Mouse (Mus musculus) CD4-positive helper T cell, adult 2 months (primary cell): Measurements from ENCODE around the gene Pmel.
"Not testable (repeated sequence)": the region's sequence is repeated elsewhere in the genome, so short reads cannot be mapped to it uniquely, and the experiment has no call there.

Source experiments
- DNase-seq: peaks from one replicate; pipeline ENCODE4 v3.0.0-alpha.2; 2012; ENCODE audit warnings: low read depth, missing footprints, low spot score

The Pmel gene

DNA sequence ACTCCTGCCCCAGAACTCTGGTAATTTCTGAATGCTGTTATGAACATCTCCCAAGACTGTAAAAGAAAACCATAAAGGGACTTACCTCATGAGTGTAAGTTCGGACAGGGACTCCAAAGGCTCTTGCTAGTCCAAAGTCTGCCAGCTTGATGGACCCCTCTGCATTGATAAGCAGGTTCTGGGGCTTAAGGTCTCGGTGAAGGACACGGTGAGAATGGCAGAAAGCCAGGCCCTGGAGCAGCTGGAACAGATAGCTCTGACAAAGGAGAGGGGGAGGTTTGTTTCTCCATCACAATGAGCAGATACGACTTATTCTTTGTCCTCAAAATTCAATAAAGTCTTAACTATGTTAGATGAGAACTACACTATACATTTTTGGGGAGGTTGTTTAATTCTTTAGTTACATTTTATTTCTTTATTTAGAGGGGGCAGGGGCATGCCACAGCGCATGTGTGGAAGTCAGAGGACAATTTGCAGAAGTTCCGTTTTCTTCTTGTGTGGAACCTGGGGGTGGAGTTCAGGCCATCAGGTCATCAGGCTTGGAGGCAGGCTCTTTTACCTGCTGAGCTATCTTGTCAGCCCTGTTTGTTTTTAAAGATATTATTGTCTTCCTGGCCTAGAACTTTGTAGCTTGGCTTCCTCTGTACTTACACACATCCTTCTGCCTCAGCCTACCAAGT lies 1.5 kb upstream of the Pmel start:
- no peak for DNase-seq

DNA sequence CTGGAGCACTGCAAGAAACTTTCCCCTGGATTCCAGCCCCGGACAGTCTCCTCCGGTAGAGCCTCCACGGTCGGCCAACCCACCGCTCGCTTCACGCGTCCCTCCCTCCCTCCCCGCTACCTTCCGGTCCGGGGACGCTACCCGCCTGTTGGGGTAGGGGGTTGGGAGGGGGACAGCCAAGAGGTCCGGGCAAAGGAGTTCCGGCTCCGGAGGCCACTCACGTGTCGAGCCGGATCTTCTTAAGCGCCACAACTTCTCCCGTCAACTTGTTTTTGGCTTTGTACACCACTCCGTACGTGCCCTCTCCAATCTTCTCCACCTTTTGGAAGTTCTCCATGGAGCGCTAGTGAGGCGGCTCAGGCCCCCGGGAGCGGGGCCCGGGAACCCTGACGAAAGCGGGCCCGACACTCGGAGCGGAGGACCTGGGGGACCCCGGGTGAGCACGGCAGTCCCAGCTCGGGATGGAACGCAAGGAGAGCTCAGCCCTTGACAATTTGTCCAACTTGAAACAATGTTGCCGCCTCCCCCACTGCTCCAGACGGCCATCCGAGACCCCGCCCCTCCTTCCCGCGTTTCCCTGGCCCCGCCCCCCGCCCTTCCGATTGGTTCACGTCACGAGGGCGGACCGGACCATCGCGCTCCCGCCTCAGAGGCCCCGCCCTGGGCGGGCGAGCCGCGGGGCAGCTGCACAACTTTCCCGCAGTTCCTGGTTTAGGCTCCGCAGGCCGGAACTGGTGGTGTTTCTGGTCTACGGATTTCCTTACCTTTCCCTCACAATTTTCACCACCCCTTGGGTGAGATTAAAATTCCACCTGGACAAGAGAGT lies 709 bp downstream of the Pmel start, which contains the start of gene Cdk2:
Gene Cdk2, minus strand, starts transcription at position 541 of the 826 bp plus-strand sequence.
- DNase-seq: peak; percentile 89

DNA sequence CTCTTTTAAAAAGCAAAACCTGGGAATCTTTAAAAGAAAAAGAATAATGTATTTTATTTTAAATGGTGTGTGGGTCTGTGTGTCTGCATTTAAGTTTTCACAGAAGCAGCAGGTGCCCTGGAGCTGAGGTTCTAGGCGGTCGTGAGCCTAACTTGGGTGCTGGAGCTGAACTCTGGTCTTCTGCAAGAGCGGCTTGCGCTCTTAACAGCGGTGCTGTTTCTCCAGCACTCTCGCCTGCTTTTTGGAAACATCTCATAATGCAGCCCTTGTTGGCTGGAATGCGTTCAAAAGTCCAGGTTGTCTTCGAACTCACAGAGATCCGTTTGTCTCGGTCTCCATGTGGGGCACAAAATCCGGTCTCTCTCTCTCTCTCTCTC lies 1.3 kb downstream of the Pmel start:
- DNase-seq: no peak

DNA sequence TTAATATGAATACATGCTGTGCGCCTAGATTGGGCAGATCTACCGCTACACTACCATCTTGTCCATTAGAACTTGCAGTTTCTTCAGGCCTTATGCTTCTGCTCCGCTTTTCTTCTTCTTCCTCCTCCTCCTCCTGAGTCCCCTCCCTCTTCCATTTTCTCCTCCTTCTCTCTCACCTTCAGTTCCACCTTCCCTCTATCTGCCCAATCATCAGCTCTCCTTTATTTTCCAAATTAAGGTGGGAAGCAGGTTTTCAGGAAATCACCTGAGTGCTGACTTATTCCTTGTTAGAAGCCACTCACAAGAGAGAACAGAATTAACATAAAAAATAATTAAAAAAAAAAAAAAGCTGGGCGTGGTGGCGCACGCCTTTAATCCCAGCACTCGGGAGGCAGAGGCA lies 7.3 kb downstream of the Pmel start:
- DNase-seq: not testable (repeated sequence)

DNA sequence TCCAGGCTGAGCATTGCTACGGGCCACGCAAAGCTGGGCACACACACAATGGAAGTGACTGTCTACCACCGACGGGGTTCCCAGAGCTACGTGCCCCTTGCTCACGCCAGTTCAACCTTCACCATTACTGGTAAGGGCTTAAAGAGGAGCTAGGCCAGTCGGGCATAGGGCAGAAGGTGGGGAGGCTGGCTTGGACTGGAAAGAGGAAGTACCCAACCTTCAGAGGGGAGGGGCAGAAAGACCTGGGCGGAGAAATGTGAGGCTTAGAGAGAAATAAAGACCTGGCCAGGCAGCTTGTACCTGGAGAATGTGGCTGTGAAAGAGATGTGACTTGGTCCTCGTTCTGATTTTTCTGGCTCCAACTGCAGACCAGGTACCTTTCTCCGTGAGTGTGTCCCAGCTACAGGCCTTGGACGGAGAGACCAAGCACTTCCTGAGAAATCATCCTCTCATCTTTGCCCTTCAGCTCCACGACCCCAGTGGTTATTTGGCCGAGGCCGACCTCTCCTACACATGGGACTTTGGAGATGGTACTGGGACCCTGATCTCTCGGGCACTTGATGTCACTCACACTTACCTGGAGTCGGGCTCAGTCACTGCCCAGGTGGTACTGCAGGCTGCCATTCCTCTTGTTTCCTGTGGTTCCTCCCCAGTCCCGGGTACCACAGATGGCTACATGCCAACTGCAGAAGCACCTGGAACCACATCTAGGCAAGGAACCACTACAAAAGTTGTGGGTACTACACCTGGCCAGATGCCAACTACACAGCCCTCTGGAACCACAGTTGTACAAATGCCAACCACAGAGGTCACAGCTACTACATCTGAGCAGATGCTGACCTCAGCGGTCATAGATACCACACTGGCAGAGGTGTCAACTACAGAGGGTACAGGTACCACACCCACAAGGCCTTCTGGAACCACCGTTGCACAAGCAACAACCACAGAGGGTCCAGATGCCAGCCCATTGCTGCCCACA lies 11.9 kb downstream of the Pmel start:
- DNase-seq: peak; percentile 89

DNA sequence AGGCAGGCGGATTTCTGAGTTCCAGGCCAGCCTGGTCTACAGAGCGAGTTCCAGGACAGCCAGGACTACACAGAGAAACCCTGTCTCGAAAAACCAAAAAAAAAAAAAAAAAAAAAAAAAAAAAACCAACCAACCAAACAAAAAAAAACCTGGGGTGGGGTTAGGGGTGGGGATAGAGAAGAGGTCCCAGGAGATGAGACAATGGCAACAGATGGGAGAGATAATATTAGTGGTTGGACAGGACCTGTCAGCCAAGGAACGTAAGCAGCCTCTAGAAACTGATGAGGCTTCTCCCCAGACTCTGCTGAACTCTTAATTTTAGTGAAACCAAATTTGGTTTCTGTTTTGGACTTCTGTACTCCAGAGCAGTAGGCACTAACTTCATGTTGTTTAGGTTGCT lies 21.5 kb downstream of the Pmel start:
- not testable (repeated sequence) for DNase-seq

DNA sequence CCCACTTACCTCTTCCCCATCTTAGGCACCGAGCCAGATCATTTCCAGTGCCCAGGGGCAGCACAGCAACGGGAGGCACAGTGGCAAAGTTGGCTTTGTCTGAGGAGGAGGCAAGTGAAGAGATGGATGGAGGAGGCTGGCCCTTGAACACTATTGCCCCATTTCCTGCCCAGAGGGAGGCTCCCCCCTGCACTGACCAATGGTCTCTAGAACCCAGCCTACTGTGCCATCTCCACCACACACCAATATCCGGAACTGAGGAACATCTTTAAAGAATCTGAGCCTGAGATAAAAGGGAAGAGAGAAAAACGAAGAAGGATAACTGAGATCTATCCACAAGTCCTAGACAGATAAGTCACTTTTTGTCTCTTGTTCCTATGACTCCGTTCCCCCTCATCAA lies 24.1 kb downstream of the Pmel start:
- DNase-seq: no peak

DNA sequence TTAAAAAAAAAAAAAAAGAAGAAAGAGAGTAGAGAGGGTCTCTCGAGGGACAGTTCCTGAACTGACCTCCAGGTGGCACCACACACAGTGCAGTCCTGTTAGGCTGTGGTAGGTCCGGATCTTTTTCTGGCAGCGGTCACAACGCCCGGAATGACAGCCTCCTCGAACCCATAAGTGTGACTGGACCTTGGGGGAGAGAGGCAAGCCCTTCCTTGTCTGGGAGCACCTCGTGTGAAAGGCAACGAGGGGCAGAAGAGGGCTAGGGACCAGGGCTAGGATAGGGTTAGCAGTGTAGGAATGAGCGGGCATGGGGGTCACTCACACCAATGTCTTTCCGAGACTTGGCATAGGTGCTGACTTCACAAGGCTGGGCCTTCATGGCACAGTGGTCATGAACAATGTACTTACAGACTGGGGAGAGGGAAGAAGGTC lies 27.0 kb downstream of the Pmel start:
- peak; percentile 64 for DNase-seq

DNA sequence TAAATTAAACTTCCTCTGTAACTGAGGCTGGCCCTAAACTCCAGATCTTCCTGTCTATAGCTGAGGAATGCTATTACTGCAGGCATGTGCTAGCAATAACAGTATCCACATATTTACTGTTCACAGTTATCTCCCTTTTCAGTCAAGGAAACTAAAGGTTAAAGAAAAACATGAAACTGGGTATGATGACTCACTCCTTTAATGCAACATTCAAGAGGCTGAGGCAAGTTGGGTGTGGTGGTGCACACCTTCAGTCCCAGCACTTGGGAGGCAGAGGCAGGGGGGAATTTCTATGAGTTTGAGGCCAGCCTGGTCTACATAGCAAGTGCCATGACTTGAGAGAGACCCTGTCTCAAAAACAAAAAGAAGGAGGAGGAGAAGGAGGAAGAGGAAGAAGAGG lies 28.0 kb downstream of the Pmel start:
- no peak for DNase-seq

DNA sequence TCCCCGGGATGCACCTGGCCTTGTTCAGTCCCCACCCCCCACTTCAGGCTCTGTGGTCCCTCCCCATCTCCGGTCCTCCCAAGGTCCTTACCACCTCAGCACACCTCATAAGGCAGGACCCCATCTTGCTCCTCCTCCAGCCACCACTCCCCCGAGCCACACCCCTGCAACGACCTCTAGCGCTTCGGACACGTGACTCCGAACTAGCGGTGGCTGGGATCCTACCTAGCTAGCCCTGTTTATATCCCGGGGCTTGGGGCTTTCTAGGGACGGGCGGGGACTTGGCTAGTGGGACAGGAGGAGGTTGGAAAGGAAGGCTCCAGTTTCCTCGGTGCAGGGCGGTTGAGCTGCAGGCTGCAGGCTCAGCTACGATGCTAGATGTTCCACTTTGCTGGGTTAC lies 33.4 kb downstream of the Pmel start:
- DNase-seq: no peak

DNA sequence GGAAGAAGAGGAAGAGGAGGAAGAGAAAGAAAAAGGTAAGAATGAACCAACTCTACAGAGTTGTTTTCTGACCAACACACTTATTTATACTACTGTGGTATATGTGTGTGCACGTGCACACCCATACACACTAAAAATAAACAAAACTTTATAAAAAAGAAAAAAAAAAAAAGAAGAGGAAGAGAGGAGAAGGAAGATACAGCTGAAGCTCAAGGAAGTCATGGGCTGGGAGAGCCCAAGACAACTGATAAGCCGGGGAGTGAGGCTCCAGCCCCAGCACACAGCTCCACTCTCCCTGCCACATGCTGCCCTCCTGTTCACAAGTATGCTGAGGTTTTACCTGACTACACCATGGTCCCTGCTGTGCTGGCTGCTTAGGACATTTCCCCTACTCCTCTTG lies 36.3 kb downstream of the Pmel start:
- DNase-seq: no peak

DNA sequence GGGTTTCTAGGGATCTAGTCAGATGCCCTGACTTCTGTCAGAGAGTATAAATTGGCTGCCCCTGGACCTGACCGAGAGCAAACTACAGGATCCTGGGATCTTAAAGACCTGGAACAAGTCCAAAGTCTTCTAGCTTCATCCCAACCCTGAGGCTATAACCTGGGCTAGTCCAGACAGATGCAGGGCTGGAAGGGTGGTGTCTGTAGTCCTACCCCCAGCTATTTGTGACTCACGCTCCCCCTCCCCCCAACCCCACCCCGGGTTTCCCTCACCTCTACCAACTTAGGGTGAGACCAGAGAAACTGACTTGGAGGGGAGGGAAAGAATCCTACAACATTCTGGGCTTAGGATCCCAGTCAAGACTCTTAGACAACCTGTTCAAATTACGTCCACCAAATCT lies 38.6 kb downstream of the Pmel start:
- DNase-seq: peak; percentile 43

DNA sequence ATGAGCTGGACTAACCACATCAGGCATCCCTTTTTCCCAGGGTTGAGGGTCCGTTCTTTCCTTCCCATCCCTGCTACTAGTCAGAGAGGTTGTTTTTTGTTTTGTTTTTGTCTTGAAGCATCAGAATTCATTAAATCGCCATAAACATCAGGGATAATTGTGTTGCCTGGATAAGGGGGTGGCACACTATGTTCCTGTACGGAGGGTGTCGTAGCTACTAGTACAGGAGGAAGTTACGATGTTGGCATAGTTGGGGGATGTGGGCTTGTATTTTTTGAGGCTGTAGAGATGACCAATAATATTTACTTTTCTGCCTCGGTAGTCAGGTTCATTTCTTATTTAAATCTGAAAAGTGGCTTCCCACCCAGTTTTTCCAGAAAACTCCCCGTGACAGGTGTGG lies 39.2 kb downstream of the Pmel start:
- DNase-seq: no peak

DNA sequence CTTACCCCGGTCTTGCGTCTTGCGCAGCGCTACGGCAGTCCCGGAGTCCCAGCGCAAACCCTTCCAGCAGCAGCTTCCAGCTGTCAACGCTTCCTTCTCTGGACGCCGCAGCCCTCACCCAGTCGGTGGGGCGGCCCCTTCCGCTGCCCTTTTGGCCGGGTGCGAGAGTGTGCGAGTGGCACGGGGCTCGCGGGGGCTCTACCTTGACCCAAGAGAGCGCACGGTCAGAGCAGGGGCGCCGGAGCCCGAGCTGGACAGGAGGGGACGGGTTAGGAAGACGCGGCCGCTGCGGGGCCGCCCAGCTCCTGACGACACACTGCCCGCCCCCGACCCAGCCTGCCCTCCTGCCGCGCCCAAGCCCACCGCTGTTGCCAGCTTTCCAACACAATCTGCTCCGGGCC lies 39.8 kb downstream of the Pmel start:
- DNase-seq: peak; percentile 61

DNA sequence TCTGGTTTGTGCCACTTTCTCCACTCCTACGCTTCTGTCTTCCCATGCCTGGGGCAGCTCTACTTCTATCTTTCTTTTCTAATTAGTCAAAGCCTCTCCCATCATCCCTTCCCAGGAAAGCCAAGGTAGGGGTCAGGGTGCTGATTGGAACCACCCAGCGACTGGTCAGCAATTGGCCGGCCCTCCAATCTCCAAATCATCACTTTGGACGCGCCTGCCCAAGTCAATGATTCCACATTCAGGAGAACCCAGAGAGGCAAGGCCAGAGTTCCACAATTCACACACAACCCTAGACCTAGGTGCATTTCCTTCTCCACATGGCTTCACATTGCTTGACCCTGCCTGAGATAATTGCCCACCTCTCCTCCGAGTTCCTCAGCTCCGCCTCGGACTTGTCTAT lies 40.2 kb downstream of the Pmel start:
- no peak for DNase-seq

DNA sequence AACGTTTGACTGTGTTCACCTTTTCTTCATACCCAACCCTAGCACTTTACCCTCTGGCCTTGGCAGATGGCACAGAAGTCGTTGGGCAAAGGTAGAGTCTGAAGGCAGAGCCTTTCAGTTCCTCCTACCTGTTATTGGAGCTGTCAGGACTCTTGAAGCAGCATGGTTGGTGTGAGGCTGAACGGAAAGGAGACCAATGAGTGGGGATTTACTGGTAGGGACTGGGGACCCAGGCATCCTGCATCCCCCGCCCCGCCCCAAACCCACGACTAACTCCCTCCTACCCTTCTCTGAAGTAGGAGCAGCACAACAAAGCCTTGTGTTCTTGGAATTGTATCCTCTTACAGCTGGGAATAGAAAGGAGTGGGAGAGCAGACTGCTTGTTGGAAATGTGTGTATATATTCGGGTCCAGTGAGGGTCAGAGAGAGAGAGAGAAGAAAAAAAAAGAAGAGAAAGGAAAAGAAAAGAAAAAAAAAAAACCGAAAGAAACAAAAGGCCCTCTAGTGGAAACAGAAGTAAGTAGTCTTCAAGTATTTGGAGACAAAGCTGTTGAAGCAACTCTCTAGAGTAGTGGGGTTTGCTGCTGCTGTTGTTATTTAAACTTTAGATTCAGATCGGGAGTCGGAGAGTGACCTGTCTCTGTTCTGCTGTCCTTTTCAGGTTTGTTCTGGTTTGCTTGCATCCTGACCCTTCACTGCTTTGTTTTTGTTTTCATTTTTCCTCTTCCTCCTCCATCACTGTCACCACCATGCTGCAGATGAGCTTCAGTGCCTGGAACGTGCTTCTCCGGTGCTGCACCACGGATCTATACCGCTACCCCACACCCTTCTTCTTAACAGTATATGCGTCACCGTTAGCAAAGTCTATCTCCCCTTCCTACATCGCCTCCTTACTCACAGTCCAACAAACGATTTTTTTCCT lies 40.9 kb downstream of the Pmel start, which contains the start of gene Dgka:
Gene Dgka, minus strand, starts transcription at position 176 of the 922 bp plus-strand sequence.
- peak; percentile 88 for DNase-seq

DNA sequence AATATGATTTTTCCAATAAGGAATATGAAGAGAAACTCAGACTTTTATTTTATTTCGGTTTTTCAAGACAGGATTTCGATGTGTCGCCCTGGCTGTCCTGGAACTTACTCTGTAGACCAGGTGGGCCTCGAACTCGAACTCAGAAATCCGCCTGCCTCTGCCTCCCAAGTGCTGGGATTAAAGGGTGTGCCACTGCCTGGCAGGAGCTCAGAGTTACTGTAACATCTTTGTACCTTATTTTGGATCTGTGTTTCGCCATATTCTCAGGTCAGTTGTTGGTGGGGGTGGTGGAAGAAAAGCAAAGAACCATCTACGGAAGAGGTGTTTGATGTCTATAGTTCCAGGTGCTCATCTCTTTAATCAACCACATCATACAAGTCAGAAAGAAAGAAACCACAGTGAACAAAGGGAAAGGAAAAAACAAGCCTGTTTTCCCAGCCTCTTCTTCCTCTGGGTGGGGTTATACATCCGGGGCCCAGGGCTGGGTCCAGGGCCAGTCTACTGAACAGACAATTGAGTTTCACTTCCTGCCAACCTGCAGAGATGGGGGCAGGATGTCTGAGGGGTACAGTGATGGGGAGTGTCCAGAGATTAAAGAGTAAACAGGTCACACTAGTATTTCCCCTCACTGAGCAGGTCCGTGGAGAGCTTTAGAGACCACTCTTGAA lies 42.1 kb downstream of the Pmel start:
- DNase-seq: peak; percentile 92

DNA sequence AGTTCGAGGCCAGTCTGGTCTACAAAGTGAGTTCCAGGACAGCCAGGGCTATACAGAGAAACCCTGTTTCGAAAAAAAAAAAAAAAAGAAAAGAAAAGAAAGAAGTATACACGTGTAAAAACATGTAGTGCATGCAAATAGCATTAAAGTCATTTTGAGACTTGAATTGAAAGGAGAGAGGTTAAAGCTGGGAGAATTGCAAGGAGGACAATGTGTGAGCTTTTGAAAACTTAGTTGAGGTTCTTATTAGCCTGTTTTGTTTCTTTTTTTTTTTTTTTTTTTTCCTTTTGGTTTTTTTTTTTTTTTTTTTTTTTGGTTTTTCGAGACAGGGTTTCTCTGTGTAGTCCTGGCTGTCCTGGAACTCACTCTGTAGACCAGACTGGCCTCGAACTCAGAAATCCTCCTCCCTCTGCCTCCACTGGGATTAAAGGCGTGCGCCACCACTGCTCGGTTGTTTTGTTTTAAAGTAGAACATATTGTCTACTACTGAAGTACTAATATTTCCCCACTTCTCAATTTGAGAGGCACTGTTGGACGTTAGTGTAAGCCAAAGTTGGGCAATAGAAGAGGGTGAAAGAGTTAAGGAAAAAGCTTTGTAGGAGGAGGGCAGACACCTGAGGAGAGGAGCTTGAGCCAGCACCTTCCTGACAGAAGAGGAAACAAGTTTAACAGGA lies 43.1 kb downstream of the Pmel start:
- DNase-seq: peak; percentile 55

DNA sequence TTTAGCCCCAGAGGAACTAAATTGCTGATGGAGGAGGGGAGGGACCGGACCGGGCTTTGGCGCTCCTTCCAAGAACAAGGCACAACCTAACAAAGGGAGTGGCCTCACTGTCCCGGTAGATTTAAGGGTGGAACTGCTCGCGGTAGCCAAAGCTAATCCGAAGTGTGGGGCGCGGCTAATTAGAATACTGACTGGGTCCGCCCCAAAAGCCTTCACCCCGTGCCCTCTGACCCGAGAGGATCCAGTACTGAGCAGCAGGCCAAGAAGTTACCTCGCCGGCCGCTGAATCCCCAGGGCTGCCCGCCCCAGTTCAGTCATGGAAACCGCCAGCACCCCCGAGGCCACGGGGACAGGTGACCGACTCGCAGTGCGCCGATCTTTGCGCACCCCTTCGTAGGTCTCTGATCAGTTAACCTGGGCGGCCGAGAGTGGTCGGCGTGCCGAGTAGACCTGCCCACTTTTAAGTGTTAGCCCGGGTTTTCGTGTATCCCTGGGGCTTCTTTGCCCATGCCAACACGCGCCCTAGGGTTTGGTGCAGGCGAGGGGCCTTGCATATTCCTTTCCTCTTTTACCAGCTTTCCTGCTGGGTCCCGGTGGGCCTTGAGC lies 43.8 kb downstream of the Pmel start, which contains the start of gene Pym1:
Gene Pym1, plus strand, starts transcription at position 244 of the 606 bp plus-strand sequence.
- peak; percentile 83 for DNase-seq
